Mouse (Mus musculus) B cell, adult 2 months (primary cell): ENCODE results near the gene H2-DMa.

Experiments
- DNase-seq, 2 experiments: peaks; one replicate each; pipeline ENCODE4 v3.0.0; 2022

Gene H2-DMa

GRCm38 (mm10) chr17:34119249-34120179, at the start of gene H2-DMa:
TSS of gene H2-DMa (plus strand) at chr17:34119541.
- DNase-seq = peak; percentile 98 to 99

DNA sequence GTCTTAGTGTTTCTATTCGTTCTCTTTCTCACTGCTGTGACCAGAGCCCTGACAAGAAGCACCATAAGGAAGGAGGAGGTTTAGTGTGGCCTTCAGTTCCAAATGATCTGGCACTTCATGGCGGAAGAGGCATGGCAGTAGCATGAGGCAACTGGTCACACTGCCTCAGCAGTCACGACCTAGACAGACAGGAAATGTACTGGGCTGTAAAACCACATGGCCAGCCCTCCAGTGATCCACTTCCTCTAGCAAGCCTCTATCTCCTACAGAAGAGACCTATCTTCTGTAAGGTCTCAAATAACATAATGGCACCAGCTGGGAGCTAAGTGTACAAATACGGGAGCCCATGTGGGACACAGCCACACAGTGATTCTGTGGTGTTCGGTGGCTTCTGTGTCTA, 47.2 kb upstream of the H2-DMa start:
- DNase-seq = peak; percentile 52 to 53

- peak; percentile 89 for DNase-seq
Measured at GRCm38 (mm10) chr17:34075271-34075670, 44.1 kb upstream of the H2-DMa start.

GRCm38 (mm10) chr17:34077549-34077948, 41.8 kb upstream of the H2-DMa start:
- DNase-seq = peak; percentile 84

GRCm38 (mm10) chr17:34078148-34078547, 41.2 kb upstream of the H2-DMa start:
- DNase-seq = no peak

DNA sequence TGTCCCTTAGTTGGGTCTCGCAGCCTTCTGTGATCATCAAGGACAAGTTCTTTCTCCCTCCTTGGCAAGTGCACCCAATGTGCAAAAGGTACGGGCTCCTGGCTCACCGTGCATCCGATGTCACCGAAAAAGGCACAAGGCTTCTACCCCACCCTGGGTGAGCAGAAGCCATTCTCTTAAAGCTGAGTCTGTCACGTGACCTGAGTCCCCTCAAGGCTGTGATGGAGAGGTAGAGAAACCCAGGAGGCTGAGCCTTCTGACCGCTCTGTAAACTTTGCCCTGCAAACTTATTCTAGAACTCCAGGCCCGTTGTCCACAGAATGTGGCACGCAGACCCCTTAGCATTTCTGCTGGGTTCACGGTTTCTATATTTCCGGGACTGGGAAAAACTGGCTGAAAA, 40.3 kb upstream of the H2-DMa start:
- no peak for DNase-seq

GRCm38 (mm10) chr17:34079621-34080020, 39.7 kb upstream of the H2-DMa start:
- DNase-seq = peak; percentile 44 to 54

DNA sequence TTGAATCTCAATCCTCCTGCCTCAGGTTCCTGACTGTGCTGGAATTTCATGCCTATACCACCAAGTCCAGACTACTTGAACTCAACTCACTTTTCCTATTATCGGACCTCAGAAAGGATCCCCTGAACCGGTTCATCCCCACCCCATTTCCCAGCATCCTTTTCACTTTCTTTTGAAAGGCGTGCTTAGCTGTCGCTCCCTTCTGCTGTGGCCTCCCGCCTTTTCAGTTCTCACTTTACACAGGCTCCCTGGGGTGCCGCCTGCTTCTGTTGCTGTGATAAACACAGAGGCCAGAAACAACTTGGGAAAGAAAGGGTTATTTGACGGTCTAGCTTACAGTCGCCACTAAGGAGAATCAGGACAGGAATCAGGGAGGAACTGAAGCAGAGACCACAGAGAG, 36.2 kb upstream of the H2-DMa start:
- DNase-seq = no peak

DNA sequence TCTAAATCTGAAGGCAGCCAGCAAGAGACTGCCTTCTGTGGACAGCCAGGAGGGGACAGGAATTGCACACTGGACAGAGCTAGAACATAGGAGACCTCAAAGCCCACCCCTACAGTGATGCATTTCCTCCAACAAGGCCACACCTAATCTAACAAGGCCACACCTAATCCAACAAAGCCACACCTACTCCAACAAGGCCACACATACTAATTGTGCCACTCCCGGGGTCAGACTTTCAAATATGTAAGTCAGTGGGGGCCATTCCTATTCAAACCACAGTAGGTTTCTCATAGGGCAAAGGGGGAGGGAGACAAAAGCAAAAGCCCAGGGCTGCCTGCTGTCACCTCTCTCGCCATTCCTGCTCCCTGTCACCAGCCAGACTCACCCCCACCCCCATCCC, 32.0 kb upstream of the H2-DMa start:
- no peak for DNase-seq

GRCm38 (mm10) chr17:34088124-34088523, 31.2 kb upstream of the H2-DMa start:
- DNase-seq = no peak

DNA sequence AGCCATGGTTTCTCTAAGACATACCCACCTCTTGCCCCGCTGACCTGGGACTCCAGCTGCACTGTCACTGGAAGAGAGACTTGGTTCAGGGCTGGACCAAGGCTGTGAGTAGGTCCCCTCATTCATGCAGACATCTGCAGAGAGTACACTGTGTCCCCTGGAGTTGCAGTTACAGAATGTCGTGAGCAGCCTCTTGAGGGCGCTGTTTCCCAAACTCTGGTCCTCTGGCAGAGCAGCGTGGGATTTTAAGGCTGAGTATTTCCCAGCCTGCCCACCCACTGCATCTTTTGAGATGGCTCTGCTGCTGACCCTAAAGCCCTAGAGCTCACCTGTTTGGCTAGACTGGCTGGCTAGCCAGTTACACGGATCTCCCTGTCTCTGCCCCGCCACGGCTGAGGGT, 28.4 kb upstream of the H2-DMa start:
- DNase-seq = peak; percentile 80

DNA sequence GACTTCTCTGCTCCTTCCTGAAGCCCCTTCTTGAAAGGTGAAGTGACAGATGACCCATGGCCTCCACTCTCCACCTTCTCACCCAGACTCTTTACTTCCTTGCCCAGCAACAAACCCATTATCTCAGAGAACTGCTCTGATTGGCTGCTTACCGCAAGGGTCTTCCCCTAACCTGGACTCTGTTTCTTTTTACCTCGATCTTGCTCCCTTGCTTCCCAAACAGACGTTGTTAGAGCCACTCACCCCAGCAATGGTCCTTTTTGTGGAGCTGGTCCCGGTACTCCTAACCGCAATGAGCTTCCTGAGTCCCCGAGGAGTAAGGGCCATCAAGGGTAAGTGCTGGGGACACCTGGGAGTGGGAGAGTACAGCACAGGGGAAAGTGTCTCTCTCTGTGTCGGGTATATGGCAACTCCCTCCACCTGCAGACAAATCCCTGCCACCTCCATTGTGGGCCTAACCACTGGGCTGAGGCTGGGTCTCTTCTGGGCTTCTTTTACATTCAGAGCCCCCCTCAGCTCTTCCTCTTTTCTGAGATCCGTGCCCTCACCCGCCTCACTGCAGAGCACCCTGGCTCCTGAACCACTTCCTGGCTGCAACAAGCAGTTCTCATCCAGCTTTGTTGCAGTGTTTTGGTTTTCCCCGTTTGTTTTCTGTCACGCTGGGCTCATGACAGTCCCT, 27.0 kb upstream of the H2-DMa start, which contains the start of gene H2-Oa:
H2-Oa (plus strand) TSS at position 144 of the 679 bp plus-strand sequence.
- DNase-seq = peak; percentile 68 to 69

GRCm38 (mm10) chr17:34093199-34093874, 26.0 kb upstream of the H2-DMa start:
- peak; percentile 47 to 50 for DNase-seq

- peak; percentile 31 to 42 for DNase-seq
Measured at GRCm38 (mm10) chr17:34094283-34095035, 24.9 kb upstream of the H2-DMa start.

- DNase-seq = no peak
Measured at GRCm38 (mm10) chr17:34096497-34097010, 22.8 kb upstream of the H2-DMa start.

DNA sequence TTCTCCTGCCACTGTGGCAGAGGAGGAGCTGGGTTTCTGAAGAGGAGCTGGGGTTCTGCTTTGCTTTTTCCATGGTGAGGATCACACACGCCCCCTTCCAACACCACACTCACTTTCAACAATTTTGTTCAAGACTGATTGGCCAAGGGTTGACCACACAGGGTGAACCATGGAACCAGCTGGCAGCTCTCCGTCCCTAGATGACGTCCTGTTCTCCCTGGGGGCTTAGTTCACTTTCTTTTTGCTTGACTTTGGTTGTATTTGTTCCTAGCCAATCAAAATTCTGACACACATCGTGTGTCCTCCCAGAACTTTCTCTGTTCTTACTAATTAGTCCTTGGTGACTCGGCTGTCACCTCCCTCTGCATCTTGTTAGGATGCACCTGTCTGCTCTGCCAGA, 22.1 kb upstream of the H2-DMa start:
- DNase-seq = peak; percentile 60 to 67

DNA sequence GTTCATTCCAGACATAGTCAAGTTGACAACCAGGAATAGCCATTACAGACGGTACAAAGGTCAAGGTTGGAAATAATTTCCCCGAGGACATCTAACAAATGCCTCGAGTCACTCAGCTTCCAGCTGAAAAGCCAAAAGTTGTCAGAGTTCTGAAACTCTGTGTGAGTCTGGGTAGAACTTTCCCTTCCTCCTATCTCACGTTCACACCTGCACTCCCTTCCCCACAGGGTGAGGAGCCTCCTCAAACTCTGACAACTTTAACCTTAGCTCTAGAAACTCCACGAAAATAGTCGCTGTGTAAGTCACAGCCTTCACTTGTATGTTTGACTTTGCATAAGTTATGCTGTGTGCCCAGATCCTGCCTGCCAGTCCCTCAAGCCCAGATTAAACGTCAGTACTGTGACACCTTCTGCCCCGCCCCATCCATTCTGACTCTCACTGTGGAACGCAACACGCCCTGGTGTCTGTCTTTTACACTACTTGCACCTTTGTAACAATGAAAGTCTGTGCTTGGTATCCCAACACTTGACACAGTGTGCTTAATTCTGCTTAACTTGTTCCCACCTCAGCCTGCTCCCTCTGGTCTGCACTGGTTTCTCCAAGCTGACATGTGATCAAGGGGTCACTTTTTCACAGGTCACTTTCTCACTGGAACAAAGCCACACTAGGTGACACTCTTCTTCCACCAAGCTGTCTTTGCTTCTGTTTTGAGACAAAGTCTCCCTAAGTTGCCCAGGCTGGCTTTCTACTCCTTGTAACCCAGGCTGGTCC, 20.4 kb upstream of the H2-DMa start:
- DNase-seq = peak; percentile 61 to 62

DNA sequence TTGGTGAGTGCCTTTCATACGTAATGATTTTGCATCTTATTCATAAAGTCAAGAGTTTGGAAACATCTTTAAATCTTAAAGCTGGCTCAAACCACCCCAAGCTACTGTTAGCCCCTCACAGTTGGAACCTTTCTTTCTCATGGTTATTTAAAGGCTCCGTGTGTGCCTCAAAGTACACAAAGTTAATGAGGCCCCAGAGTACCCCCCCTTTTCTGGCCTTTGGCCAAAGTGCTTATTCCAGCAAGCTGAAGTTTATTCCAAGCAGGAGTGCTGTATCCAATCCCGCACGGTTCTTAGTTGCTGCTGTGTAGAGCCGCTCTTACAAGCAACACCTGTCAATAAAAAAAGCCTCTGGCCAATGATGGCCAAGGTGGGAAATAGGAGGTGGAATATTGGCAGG, 19.8 kb upstream of the H2-DMa start:
- DNase-seq = no peak

DNA sequence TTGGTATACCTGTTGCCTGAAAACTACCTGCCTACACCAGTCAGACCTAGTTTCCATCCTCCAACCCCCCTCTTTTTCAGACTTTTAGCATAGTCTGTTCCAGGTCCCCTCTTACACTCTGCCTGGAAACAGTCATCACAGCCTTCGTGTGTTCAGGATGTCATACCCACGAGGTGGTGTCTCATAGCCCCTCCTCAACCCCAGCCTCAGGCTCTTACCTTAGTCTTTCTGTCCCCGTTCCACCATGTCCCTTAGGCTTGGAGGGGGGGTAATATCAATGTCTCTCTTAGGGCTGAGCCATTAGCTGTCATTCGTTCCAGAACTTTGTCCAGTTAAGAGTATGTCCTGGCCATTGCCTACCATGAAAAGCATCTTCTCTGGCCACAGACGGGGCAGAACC, 18.2 kb upstream of the H2-DMa start:
- DNase-seq = no peak

DNA sequence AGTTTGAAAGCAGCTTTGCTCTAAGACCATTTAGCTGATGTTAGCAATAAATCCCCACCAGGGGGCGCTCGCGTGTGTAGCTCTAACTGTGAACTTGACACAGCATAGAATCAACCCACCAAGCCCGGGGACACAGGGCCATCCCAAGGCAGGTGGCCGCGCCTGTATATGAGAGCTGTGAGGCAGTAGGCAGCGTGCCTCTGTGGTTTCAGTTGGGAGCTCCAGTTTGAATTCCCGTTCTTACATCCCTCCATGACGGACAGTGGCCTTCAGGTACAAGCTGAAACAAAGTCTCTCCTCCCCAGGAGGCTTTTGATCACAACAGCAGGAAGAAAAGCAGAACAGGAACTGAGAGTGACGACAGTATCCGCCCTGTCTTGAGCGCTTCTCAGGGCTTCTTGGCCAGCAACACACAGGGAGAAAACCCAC, 17.7 kb upstream of the H2-DMa start:
- DNase-seq = peak; percentile 99

GRCm38 (mm10) chr17:34102831-34103230, 16.5 kb upstream of the H2-DMa start:
- peak in 1 of 2 experiments; percentile 42 for DNase-seq
